Mouse (Mus musculus) thymus, adult 2 months (tissue): Measurements from ENCODE around the gene Ica1l. TPM values are rescaled to one million over a fixed set of nuclear protein-coding genes. Genes with fewer than 3 reads are reported as not detected.

ENCODE experiments used
- DNase-seq: peaks from one replicate; pipeline ENCODE4 v3.0.0; 2021
- H3K27ac ChIP-seq: fragments of 200-500 bp; 2 replicates; pipeline ENCODE4 v1.5.1; 2012; ENCODE audit warnings: low read length, control low read depth; ENCODE audit not compliant: control insufficient read depth, insufficient read depth
- H3K27me3 ChIP-seq: fragments of 200-500 bp; 2 replicates; pipeline ENCODE4 v1.6.1; 2012; ENCODE audit warnings: mild to moderate bottlenecking, low read length, moderate library complexity, mixed read lengths; ENCODE audit not compliant: control insufficient read depth, insufficient read depth
- H3K36me3 ChIP-seq: fragments of 200-500 bp; 2 replicates; pipeline ENCODE4 v1.6.1; 2012; ENCODE audit warnings: mild to moderate bottlenecking, low read length, moderate library complexity; ENCODE audit not compliant: control insufficient read depth, insufficient read depth
- H3K4me1 ChIP-seq: fragments of 200-500 bp; replicated peaks from 2 replicates; pipeline ENCODE4 v1.6.1; 2012; ENCODE audit warnings: low read length; ENCODE audit not compliant: control insufficient read depth, insufficient read depth
- H3K4me3 ChIP-seq: fragments of 200-500 bp; 2 replicates; pipeline ENCODE4 v1.5.1; 2012; ENCODE audit warnings: mild to moderate bottlenecking, low read length, control low read depth, moderate library complexity; ENCODE audit not compliant: control insufficient read depth, insufficient read depth
- CTCF ChIP-seq: fragments of 200-500 bp; IDR thresholded peaks from 2 replicates; pipeline ENCODE4 v1.5.1; 2012; ENCODE audit warnings: mild to moderate bottlenecking, control low read depth, low read length, moderate library complexity, borderline replicate concordance; ENCODE audit not compliant: control insufficient read depth, poor library complexity, insufficient read depth; ENCODE audit errors: extremely low read depth
- POLR2A ChIP-seq: fragments of 200-500 bp; IDR thresholded peaks from 2 replicates; pipeline ENCODE4 v1.6.1; 2012; ENCODE audit warnings: mild to moderate bottlenecking, low read length, control low read depth, moderate library complexity; ENCODE audit not compliant: control insufficient read depth, poor library complexity, insufficient read depth; ENCODE audit errors: extremely low read depth
- WGBS: fragments of 180-500 bp; shearing (Covaris S2); methylation state at CpG from one replicate; pipeline ENCODE4 v1.1.7; 2018; 5-methylcytosine and 5-hydroxymethylcytosine counted together
- polyA plus RNA-seq: library from polyadenylated mRNA; depleted of rRNA; stranded (reverse); fragments of >200 nt; gene quantifications from 2 replicates; pipeline ENCODE4 v1.2.3, GENCODE M21; 2012; rRNA removed

Gene Ica1l
- polyA plus RNA-seq, 1 experiment: 0.44 TPM

DNA sequence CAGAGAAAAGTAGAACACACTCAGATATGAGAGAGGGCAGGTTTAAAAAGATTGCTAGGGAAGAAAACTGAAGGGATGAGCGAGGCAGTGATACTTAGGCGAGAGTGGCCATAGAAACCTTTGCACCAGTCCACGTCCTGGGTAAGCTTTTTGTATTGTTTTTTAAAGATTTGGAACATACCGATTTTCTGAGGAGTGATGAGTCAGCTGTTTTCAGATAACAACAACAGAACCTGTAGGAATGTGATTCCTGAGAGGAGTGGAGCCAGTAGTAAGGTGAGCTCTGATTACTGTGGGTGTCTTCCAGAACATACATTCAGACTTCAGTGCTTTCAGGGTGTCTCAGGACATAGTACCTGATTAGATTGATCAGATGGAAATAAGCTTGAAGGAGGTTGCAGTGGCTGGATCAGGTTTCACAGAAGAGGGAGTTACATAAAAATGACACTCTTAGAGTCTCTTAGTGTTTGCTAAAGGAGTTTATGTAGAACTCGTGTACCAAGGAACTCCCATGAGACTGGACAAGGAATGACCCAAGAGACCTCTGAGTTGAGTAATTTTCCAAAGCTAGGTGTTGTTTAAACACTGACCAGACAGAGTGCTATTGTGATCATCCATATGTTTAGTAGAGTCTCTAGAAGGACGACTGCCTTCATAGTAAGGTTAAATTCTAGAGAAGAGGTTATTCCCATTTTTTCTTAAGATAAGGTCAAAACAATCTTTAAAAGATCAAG is 100.8 kb downstream of the Ica1l start:
- Histone ChIP-seq H3K36me3 (no peaks in the 10 kb centered on the region), H3K4me3 (no peak overlapping the region), H3K4me1 (no peaks in the 10 kb centered on the region), H3K27ac (no peak overlapping the region), H3K27me3 (no peaks in the 10 kb centered on the region)
- 87% methylated on average over 6 of the region's 6 CpGs for WGBS
- DNase-seq: no peak
- TF ChIP-seq CTCF (no peak), POLR2A (no peak)

DNA sequence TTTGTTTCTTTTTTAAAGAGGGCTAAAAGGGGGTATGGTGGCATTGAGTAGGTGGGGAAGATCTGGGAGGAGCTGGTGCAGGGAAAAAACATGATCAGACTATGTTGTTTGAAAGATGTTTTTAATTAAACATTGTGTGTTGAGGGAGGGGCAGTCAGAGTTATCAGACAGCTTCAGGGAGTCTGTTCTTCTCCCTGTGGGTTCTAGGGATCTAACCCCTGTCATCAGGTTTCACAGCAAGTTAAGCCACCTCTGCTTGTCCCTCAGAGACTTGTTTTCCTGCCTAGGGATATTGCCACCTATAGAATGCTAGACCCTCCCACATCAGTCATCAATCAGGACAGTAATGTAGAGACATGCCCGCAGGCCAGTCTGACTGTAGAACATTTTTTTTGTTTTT is 101.9 kb downstream of the Ica1l start:
- DNase-seq: no peak

DNA sequence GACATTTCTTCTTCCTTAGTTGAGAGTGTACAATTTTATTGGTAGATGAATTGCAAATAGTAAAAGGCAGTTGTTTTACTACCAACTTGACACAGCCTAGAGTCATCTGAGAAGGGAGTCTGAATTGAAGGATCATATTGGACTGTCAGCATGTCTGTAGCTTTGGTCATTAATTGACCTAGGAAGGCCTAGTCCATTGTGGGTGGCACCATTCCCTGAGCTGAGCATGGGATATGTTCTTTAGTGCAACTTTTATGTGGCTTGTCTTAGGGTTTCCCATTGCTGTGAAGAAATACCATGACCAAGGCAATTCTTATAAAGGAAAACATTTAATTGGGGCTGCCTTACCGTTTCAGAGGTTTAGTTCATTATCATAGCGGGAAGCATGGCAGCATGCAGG is 110.0 kb downstream of the Ica1l start:
- no peaks in the 10 kb centered on the region for H3K4me1 ChIP-seq
- H3K27me3 ChIP-seq: no peaks in the 10 kb centered on the region
- DNase-seq: no peak
- no peaks in the 10 kb centered on the region for H3K36me3 ChIP-seq
- no peak overlapping the region for H3K4me3 ChIP-seq
- TF ChIP-seq CTCF (no peak), POLR2A (no peak)
- no peak overlapping the region for H3K27ac ChIP-seq
- WGBS: 95% methylated on average over 2 of the region's 2 CpGs

More for the DNA sequence above, 101.9 kb downstream of the Ica1l start:
- Histone ChIP-seq H3K36me3 (no peaks in the 10 kb centered on the region), H3K27me3 (no peaks in the 10 kb centered on the region), H3K4me3 (no peak overlapping the region), H3K27ac (no peak overlapping the region), H3K4me1 (no peaks in the 10 kb centered on the region)
- WGBS: 98% methylated on average over 1 of the region's 1 CpGs
- TF ChIP-seq POLR2A (no peak), CTCF (no peak)

Other genes starting within 250 kb of the Ica1l start
- 9.7 and 13.2 TPM in 2 replicates for gene Fam117b, start 130.2 kb downstream of the Ica1l start, polyA plus RNA-seq
- gene Carf, start 55.1 kb upstream of the Ica1l start, polyA plus RNA-seq: 4.7 and 4.8 TPM in 2 replicates
- 21.9 and 24.2 TPM in 2 replicates for gene Wdr12, start 55.5 kb upstream of the Ica1l start, polyA plus RNA-seq
- 1.3 and 1.7 TPM in 2 replicates for gene Nbeal1, start 137.4 kb upstream of the Ica1l start, polyA plus RNA-seq